Mouse (Mus musculus) kidney, adult 2 months (tissue): ENCODE measurements around the gene B4galnt1. TPM values are rescaled to one million over a fixed set of nuclear protein-coding genes. Genes with fewer than 3 reads are reported as not detected.
"Not testable (repeated sequence)": the region's sequence is repeated elsewhere in the genome, so short reads cannot be mapped to it uniquely, and the experiment has no call there.

Source experiments
- DNase-seq: peaks from one replicate; pipeline ENCODE4 v3.0.0; 2021
- H3K27ac ChIP-seq: fragments of 200-500 bp; 2 replicates; pipeline ENCODE4 v1.5.1; 2012; ENCODE audit warnings: low read depth, low read length, control low read depth, inconsistent platforms; ENCODE audit not compliant: insufficient read depth
- H3K27me3 ChIP-seq: fragments of 200-500 bp; replicated peaks from 2 replicates; pipeline ENCODE4 v1.6.1; 2012; ENCODE audit warnings: mild to moderate bottlenecking, moderate library complexity, low read length, inconsistent platforms; ENCODE audit not compliant: control insufficient read depth, insufficient read depth
- H3K36me3 ChIP-seq: fragments of 200-500 bp; 2 replicates; pipeline ENCODE4 v1.6.1; 2012; ENCODE audit warnings: mild to moderate bottlenecking, moderate library complexity, low read length, inconsistent platforms; ENCODE audit not compliant: control insufficient read depth, insufficient read depth
- H3K4me1 ChIP-seq: fragments of 200-500 bp; 2 replicates; pipeline ENCODE4 v1.6.1; 2011; ENCODE audit warnings: low read length; ENCODE audit not compliant: control insufficient read depth, insufficient read depth
- H3K4me3 ChIP-seq: fragments of 200-500 bp; 2 replicates; pipeline ENCODE4 v1.5.1; 2011; ENCODE audit warnings: mild to moderate bottlenecking, low read depth, low read length, control low read depth; ENCODE audit not compliant: insufficient read depth
- CTCF ChIP-seq: fragments of 200-500 bp; conservative IDR thresholded peaks from 2 replicates; pipeline ENCODE4 v1.5.1; 2011; ENCODE audit warnings: low read depth, mild to moderate bottlenecking, control low read depth, low read length, moderate library complexity, mixed read lengths; ENCODE audit not compliant: insufficient read depth, insufficient read length
- POLR2A ChIP-seq: fragments of 200-500 bp; IDR thresholded peaks from one replicate; pipeline ENCODE4 v1.6.1; 2011; ENCODE audit warnings: low read depth, low read length, control low read depth
- WGBS: fragments of 180-500 bp; shearing (Covaris S2); methylation state at CpG from one replicate; pipeline ENCODE4 v1.1.7; 2018; 5-methylcytosine and 5-hydroxymethylcytosine counted together
- polyA plus RNA-seq: library from polyadenylated mRNA; depleted of rRNA; stranded (reverse); fragments of >200 nt; gene quantifications from 2 replicates; pipeline ENCODE4 v1.2.3, GENCODE M21; 2012

The B4galnt1 gene
- polyA plus RNA-seq, 1 experiment, result 27.5 TPM

GRCm38 (mm10) chr10:127134394-127135035, 30.5 kb upstream of the B4galnt1 start:
- not testable (repeated sequence) for H3K36me3 ChIP-seq, H3K27me3 ChIP-seq, H3K4me3 ChIP-seq, H3K27ac ChIP-seq, H3K4me1 ChIP-seq
- peak; percentile 49 for DNase-seq
- peak; percentile 63 for TF ChIP-seq CTCF
- 89% methylated on average over 3 of the region's 3 CpGs for WGBS

GRCm38 (mm10) chr10:127135118-127135836, 29.7 kb upstream of the B4galnt1 start:
- no peak overlapping the region for H3K27ac ChIP-seq
- 67% methylated on average over 8 of the region's 8 CpGs for WGBS
- TF ChIP-seq CTCF (no peak), POLR2A (no peak)
- H3K4me3 ChIP-seq, result no peak overlapping the region
- H3K36me3 ChIP-seq, result no peaks in the 10 kb centered on the region
- no peak for DNase-seq
- no peaks in the 10 kb centered on the region for H3K27me3 ChIP-seq
- peaks cover 6% of the 10 kb centered on the region; the same call in 1 of the 2 replicates for H3K4me1 ChIP-seq

GRCm38 (mm10) chr10:127136510-127136909, 28.5 kb upstream of the B4galnt1 start:
- H3K27me3 ChIP-seq, result no peaks in the 10 kb centered on the region
- no peak overlapping the region for H3K27ac ChIP-seq
- 75% methylated on average over 4 of the region's 4 CpGs for WGBS
- no peaks in the 10 kb centered on the region for H3K36me3 ChIP-seq
- TF ChIP-seq CTCF, result no peak
- no peak for TF ChIP-seq POLR2A
- peaks cover 6% of the 10 kb centered on the region; the same call in 1 of the 2 replicates for H3K4me1 ChIP-seq
- no peak for DNase-seq
- no peak overlapping the region for H3K4me3 ChIP-seq

GRCm38 (mm10) chr10:127137896-127138295, 27.1 kb upstream of the B4galnt1 start:
- H3K36me3 ChIP-seq, result no peaks in the 10 kb centered on the region
- TF ChIP-seq CTCF (no peak), POLR2A (no peak)
- no peak for DNase-seq
- WGBS, result 84% methylated on average over 3 of the region's 3 CpGs
- H3K27me3 ChIP-seq, result no peaks in the 10 kb centered on the region
- H3K4me3 ChIP-seq, result no peak overlapping the region
- H3K27ac ChIP-seq, result no peak overlapping the region
- H3K4me1 ChIP-seq, result peaks cover 6% of the 10 kb centered on the region; the same call in 1 of the 2 replicates

- no peaks in the 10 kb centered on the region for H3K27me3 ChIP-seq
- H3K36me3 ChIP-seq, result no peaks in the 10 kb centered on the region
- WGBS, result 55% methylated on average over 18 of the region's 18 CpGs
- no peak for TF ChIP-seq CTCF
- TF ChIP-seq POLR2A, result no peak
- peak; percentile 54 for DNase-seq
- peaks cover 6% of the 10 kb centered on the region; the same call in 1 of the 2 replicates for H3K4me1 ChIP-seq
- no peak overlapping the region for H3K27ac ChIP-seq
- H3K4me3 ChIP-seq, result no peak overlapping the region
Measured at GRCm38 (mm10) chr10:127138328-127139141, 26.5 kb upstream of the B4galnt1 start.

- TF ChIP-seq POLR2A (no peak), CTCF (no peak)
- no peaks in the 10 kb centered on the region for H3K36me3 ChIP-seq
- H3K4me1 ChIP-seq, result peaks cover 6% of the 10 kb centered on the region; the same call in 1 of the 2 replicates
- no peak overlapping the region for H3K4me3 ChIP-seq
- no peak overlapping the region for H3K27ac ChIP-seq
- no peaks in the 10 kb centered on the region for H3K27me3 ChIP-seq
- 80% methylated on average over 11 of the region's 11 CpGs for WGBS
- DNase-seq, result no peak
Measured at GRCm38 (mm10) chr10:127140971-127141370, 24.1 kb upstream of the B4galnt1 start.
